Mouse (Mus musculus) E14TG2a.4 (cell line): ENCODE measurements at regions not wholly inside any gene's neighbourhood (a gene's known extent, or its start where the extent isn't known, plus 50 kb on each side); places are given as distances from the start of the nearest gene placed in this dataset.

Experiments
- CTCF ChIP-seq: conservative IDR thresholded peaks from 2 replicates; pipeline ENCODE4 v1.5.1; 2014; ENCODE audit warnings: low read length
- NANOG ChIP-seq: IDR thresholded peaks from 2 replicates; pipeline ENCODE4 v1.6.1; 2014; ENCODE audit warnings: borderline replicate concordance, low read length, mixed read lengths
- POU5F1 ChIP-seq: IDR thresholded peaks from 2 replicates; pipeline ENCODE4 v1.6.1; 2014; ENCODE audit warnings: low read length, borderline replicate concordance

GRCm38 (mm10) chr17:4250476-4250875, 554.4 kb upstream of the Nox3 start:
- TF ChIP-seq CTCF (no peak), POU5F1 (no peak), NANOG (no peak)
